8 mouse cellular contexts compared by ENCODE assay signal in genomic region chr17:67996097-67996768, GRCm38 (mm10). TPM values are rescaled to one million over a fixed set of nuclear protein-coding genes. Genes with fewer than 3 reads are reported as not detected.
DNase-seq lines count a peak whose midpoint lies in the region; ATAC-seq lines count a peak whose summit lies in the region.
"Had no signal": no experiment of that assay in that cellular context is flagged by ENCODE, and none has a peak within 500 bp of the region (broad histone marks: within the 10 kb centered on the region; RNA-seq: fewer than 3 reads in every experiment).

No protein-coding gene starts in this region.

- 0 out of 2 replicates have a peak overlapping the region, but pooled peaks have one; percentile 10 for H3K27ac ChIP-seq in limb, embryonic 13.5 days

- H3K4me1 ChIP-seq in limb, embryonic 13.5 days: peaks cover 54% of the 10 kb centered on the region

- no peaks in the 10 kb centered on the region for H3K36me3 ChIP-seq in limb, embryonic 13.5 days

- H3K27me3 ChIP-seq in limb, embryonic 13.5 days: no peaks in the 10 kb centered on the region

- H3K9me3 ChIP-seq in limb, embryonic 13.5 days: no peaks in the 10 kb centered on the region

- 11% methylated on average over 14 of the region's 14 CpGs for WGBS in limb, embryonic 13.5 days

- H3K9ac ChIP-seq in limb, embryonic 13.5 days: no peak overlapping the region

- DNase-seq in 3T3-L1 (ENCODE audit: low read depth, low spot score): peak; percentile 95
- DNase-seq in ES-CJ7 (ENCODE audit: low read depth, low spot score): peak; percentile 26
- DNase-seq in layer of hippocampus, adult 8-10 months (ENCODE audit: low spot score in 2 of 2): no peak
- no peak for DNase-seq in frontal cortex, postnatal 36 days (ENCODE audit: low spot score in 2 of 2)
- no peak for DNase-seq in thymus, postnatal 14 days
- DNase-seq: cerebellum, adult 9-11 months had no signal

- no peak overlapping the region; the same call in 1 of the 2 replicates for H3K4me3 ChIP-seq in limb, embryonic 13.5 days

- peak; percentile 84 for ATAC-seq in granulocyte monocyte progenitor cell, adult 5-6 weeks (replicated peaks; ENCODE audit: poor library complexity, severe bottlenecking)
- peak; percentile 70; the same call in 1 of the 2 replicates for ATAC-seq in limb, embryonic 13.5 days (ENCODE audit: low FRiP score, low read depth)

- peak overlapping the region; percentile 45 for H3K4me2 ChIP-seq in limb, embryonic 13.5 days (replicated peaks)

RNA-seq across cellular contexts. Expression of gene Arhgap28, which starts 7.7 kb away (rescaled TPM):
- 0.90 and 2.1 TPM in 2 replicates for total RNA-seq in granulocyte monocyte progenitor cell, adult 5-6 weeks (2014; fragmentation: Nextera tagmentation)
- 1.0 and 1.8 TPM in 2 replicates for total RNA-seq in granulocyte monocyte progenitor cell, adult 5-6 weeks (2017)
- polyA plus RNA-seq in limb, embryonic 13.5 days (2015; fragmentation: Nextera tagmentation; extraction: Ambion mirVana): 61.5 and 66.1 TPM in 2 replicates
- total RNA-seq in layer of hippocampus, adult 8-10 months (2022): under 1 TPM; 0.34 to 0.73 (median 0.61) TPM

Comparison
In these comparisons a context has a peak if more than half of its experiments do, and no peak if none do; other contexts are left out.
1. DNase-seq: peak in 3T3-L1 (single experiment) and ES-CJ7 (single experiment); none in layer of hippocampus, adult 8-10 months (0 of 2), frontal cortex, postnatal 36 days (0 of 2) and thymus, postnatal 14 days (single experiment).